Mouse (Mus musculus) megakaryocyte, embryonic 14.5 days (primary cell): Measurements from ENCODE around the gene Sh3pxd2a.

Experiments
- FLI1 ChIP-seq: IDR thresholded peaks from 2 replicates; pipeline ENCODE4 v1.6.1; 2012; ENCODE audit warnings: low read length, inconsistent platforms, mixed read lengths
- GATA1 ChIP-seq: IDR thresholded peaks from 3 replicates; pipeline ENCODE4 v1.6.1; 2012; ENCODE audit warnings: mixed read lengths, low read length, inconsistent platforms, borderline replicate concordance

- TF ChIP-seq FLI1, result no peak
- TF ChIP-seq GATA1, result no peak
Observed at GRCm38 (mm10) chr19:47247791-47248190, 216.4 kb downstream of the Sh3pxd2a start.
